Mouse (Mus musculus) G1E (cell line): Measurements from ENCODE around the gene Ptpn13.

Experiments
- CTCF ChIP-seq: IDR thresholded peaks from 2 replicates; pipeline ENCODE4 v1.5.1; 2012; ENCODE audit warnings: low read depth, low read length, inconsistent platforms, mixed read lengths
- GATA1 ChIP-seq: IDR thresholded peaks from 2 replicates; pipeline ENCODE4 v1.6.1; 2012; ENCODE audit warnings: borderline replicate concordance, low read length, inconsistent platforms, mixed read lengths
- GATA2 ChIP-seq: IDR thresholded peaks from 2 replicates; pipeline ENCODE4 v1.6.1; 2012; ENCODE audit warnings: low read depth, low read length, inconsistent platforms, borderline replicate concordance
- POLR2AphosphoS5 ChIP-seq: IDR thresholded peaks from 2 replicates; pipeline ENCODE4 v1.6.1; 2012; ENCODE audit warnings: low read depth, low read length, inconsistent platforms; ENCODE audit not compliant: insufficient replicate concordance
- TAL1 ChIP-seq: conservative IDR thresholded peaks from 2 replicates; pipeline ENCODE4 v1.6.1; 2012; ENCODE audit warnings: low read depth, low read length, inconsistent platforms, mixed read lengths

GRCm38 (mm10) chr5:103620301-103620973, 195.4 kb downstream of the Ptpn13 start:
- TF ChIP-seq CTCF (no peak), GATA1 (no peak), POLR2AphosphoS5 (no peak), GATA2 (no peak), TAL1 (no peak)
